Mouse (Mus musculus): ENCODE measurements at regions not wholly inside any gene's neighbourhood (a gene's known extent, or its start where the extent isn't known, plus 50 kb on each side); places are given as distances from the start of the nearest gene placed in this dataset.

DNA sequence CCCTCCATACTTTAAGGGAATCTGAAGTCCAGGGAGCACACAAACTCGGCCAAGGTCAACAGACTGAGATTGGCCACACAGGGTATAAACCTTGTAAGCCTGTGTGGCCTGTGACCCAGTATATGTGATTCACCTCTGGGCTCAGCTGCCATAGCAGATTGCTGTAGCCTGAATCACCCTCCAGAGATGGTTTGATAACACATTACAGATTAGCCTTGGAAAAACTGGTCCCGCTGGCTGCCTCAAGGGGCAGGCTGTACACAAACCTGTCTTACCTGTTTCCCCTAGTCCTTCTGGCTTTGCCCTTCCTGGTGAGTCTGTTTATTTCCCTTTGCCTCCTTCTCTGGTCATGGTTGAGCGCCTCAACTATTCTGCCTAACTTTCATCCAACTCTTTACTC, 91.0 kb upstream of the Gm9972 start:
- peak; percentile 48 to 81 for DNase-seq (ENCODE audit: low spot score in 2 of 2)

GRCm38 (mm10) chr11:42949823-42950222, 85.7 kb upstream of the Gm9972 start:
- DNase-seq (ENCODE audit: low spot score in 2 of 2): no peak

- no peak for DNase-seq (ENCODE audit: low spot score in 2 of 2)
Observed at GRCm38 (mm10) chr11:42954169-42954568, 81.4 kb upstream of the Gm9972 start.

DNA sequence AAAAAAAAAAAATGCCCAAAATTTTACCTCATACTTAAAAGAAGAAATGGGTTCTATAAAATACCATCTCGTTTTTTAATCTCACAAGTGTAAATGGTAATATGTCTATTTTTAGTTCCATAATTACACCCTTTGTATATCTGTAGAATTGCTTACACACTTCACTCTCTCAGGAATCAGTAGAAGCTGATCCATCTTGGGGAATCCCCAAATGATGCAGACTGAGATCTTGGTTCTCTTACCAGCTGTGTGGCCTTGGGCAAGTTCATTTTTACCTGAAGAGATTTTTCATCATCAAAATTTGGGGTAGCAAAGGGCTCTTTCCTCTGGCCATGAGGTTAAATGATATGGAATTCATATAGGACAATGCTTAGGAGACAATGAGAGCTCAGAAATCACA, 69.8 kb upstream of the Gm9972 start:
- no peak for DNase-seq (ENCODE audit: low spot score in 2 of 2)

- no peak for DNase-seq (ENCODE audit: low spot score in 2 of 2)
Observed at GRCm38 (mm10) chr11:42978245-42978644, 57.3 kb upstream of the Gm9972 start.

Data from urinary bladder, adult 18-20 months (tissue).